Mouse (Mus musculus) stomach, postnatal 0 days (tissue): ENCODE measurements at regions not wholly inside any gene's neighbourhood (a gene's known extent, or its start where the extent isn't known, plus 50 kb on each side); places are given as distances from the start of the nearest gene placed in this dataset.
A peak's percentile ranks its signal among the peaks of the same experiment; 100 is the strongest.
"Not testable (repeated sequence)": the region's sequence is repeated elsewhere in the genome, so short reads cannot be mapped to it uniquely, and the experiment has no call there.

Source experiments
- ATAC-seq: fragments of 200-750 bp; cut with Nextera tagmentation; 2 replicates; pipeline ENCODE4 v1.8.0; 2017; ENCODE audit not compliant: low FRiP score, low TSS enrichment
- DNase-seq: peaks from one replicate; pipeline ENCODE4 v3.0.0-alpha.2; 2016; ENCODE audit warnings: low spot score
- H3K27ac ChIP-seq: fragments of 300-500 bp; sonication (generic); replicated peaks from 2 replicates; pipeline ENCODE4 v1.5.1; 2014; ENCODE audit warnings: mild to moderate bottlenecking, control low read depth
- H3K27me3 ChIP-seq: fragments of 300-500 bp; sonication (generic); 2 replicates; pipeline ENCODE4 v1.6.1; 2014; ENCODE audit warnings: low read length; ENCODE audit not compliant: control insufficient read depth, insufficient read depth
- H3K36me3 ChIP-seq: fragments of 300-500 bp; sonication (generic); 2 replicates; pipeline ENCODE4 v1.6.1; 2014; ENCODE audit warnings: low read length, mixed read lengths; ENCODE audit not compliant: control insufficient read depth, insufficient read depth
- H3K4me1 ChIP-seq: fragments of 300-500 bp; sonication (generic); replicated peaks from 2 replicates; pipeline ENCODE4 v1.6.1; 2014; ENCODE audit warnings: antibody characterized with exemption; ENCODE audit not compliant: control insufficient read depth, insufficient read depth
- H3K4me2 ChIP-seq: fragments of 300-500 bp; sonication (generic); replicated peaks from 2 replicates; pipeline ENCODE4 v1.6.1; 2014; ENCODE audit warnings: low read depth, mild to moderate bottlenecking, control low read depth, moderate library complexity
- H3K4me3 ChIP-seq: fragments of 300-500 bp; sonication (generic); 2 replicates; pipeline ENCODE4 v1.5.1; 2014; ENCODE audit warnings: low read depth, low read length, control low read depth
- H3K9ac ChIP-seq: fragments of 300-500 bp; sonication (generic); 2 replicates; pipeline ENCODE4 v1.6.1; 2014; ENCODE audit warnings: mild to moderate bottlenecking, low read length, control low read depth, mixed read lengths
- H3K9me3 ChIP-seq: fragments of 300-500 bp; sonication (generic); 2 replicates; pipeline ENCODE4 v1.6.1; 2016; ENCODE audit warnings: low read length; ENCODE audit not compliant: control insufficient read depth
- CTCF ChIP-seq: IDR thresholded peaks from 2 replicates; pipeline ENCODE4 v1.5.1; 2016; ENCODE audit warnings: antibody characterized with exemption, low read depth, mild to moderate bottlenecking, moderate library complexity
- EP300 ChIP-seq: optimal IDR thresholded peaks from 2 replicates; pipeline ENCODE3; 2016; ENCODE audit warnings: antibody characterized with exemption
- WGBS: fragments of 180-500 bp; shearing (Covaris S2); extraction: QIAGEN DNeasy Blood & Tissue Kit; methylation state at CpG from one replicate; pipeline ENCODE4 v1.1.7; 2014; 5-methylcytosine and 5-hydroxymethylcytosine counted together

- no peaks in the 10 kb centered on the region for H3K4me1 ChIP-seq
- no peak overlapping the region for H3K4me3 ChIP-seq
- ATAC-seq (no peak), DNase-seq (no peak)
- no peak overlapping the region for H3K27ac ChIP-seq
- no peaks in the 10 kb centered on the region for H3K9me3 ChIP-seq
- H3K9ac ChIP-seq: no peak overlapping the region
- no peaks in the 10 kb centered on the region for H3K27me3 ChIP-seq
- TF ChIP-seq EP300: no peak
- no peak for TF ChIP-seq CTCF
- H3K4me2 ChIP-seq: no peak overlapping the region
- H3K36me3 ChIP-seq: no peaks in the 10 kb centered on the region
- 76% methylated on average over 1 of the region's 1 CpGs for WGBS
Observed at GRCm38 (mm10) chr11:40545537-40545936, 149.5 kb downstream of the Mat2b start.

GRCm38 (mm10) chr11:40540229-40540628, 154.8 kb downstream of the Mat2b start:
- ATAC-seq: no peak
- Histone ChIP-seq H3K4me3 (no peak overlapping the region), H3K9ac (no peak overlapping the region), H3K27ac (no peak overlapping the region), H3K9me3 (no peaks in the 10 kb centered on the region), H3K27me3 (no peaks in the 10 kb centered on the region), H3K4me2 (no peak overlapping the region), H3K36me3 (no peaks in the 10 kb centered on the region), H3K4me1 (no peaks in the 10 kb centered on the region)
- WGBS: 41% methylated on average over 3 of the region's 3 CpGs
- TF ChIP-seq EP300: no peak
- no peak for TF ChIP-seq CTCF
- no peak for DNase-seq

GRCm38 (mm10) chr11:40539776-40540175, 155.2 kb downstream of the Mat2b start:
- 78% methylated on average over 11 of the region's 11 CpGs for WGBS
- TF ChIP-seq CTCF (no peak), EP300 (no peak)
- Histone ChIP-seq H3K4me3 (no peak overlapping the region), H3K4me2 (no peak overlapping the region), H3K27me3 (no peaks in the 10 kb centered on the region), H3K4me1 (no peaks in the 10 kb centered on the region), H3K27ac (no peak overlapping the region), H3K9me3 (no peaks in the 10 kb centered on the region), H3K36me3 (no peaks in the 10 kb centered on the region), H3K9ac (no peak overlapping the region)
- ATAC-seq (no peak), DNase-seq (no peak)

GRCm38 (mm10) chr11:40536236-40536765, 158.7 kb downstream of the Mat2b start:
- no peak overlapping the region for H3K27ac ChIP-seq
- H3K36me3 ChIP-seq: no peaks in the 10 kb centered on the region
- H3K9ac ChIP-seq: no peak overlapping the region
- H3K27me3 ChIP-seq: no peaks in the 10 kb centered on the region
- no peaks in the 10 kb centered on the region for H3K4me1 ChIP-seq
- no peak for ATAC-seq
- no peak for TF ChIP-seq EP300
- 0 out of 2 replicates have a peak, but pooled peaks have one; percentile 9 for TF ChIP-seq CTCF
- WGBS: 73% methylated on average over 14 of the region's 14 CpGs
- H3K4me3 ChIP-seq: no peak overlapping the region
- H3K9me3 ChIP-seq: no peaks in the 10 kb centered on the region
- DNase-seq: no peak
- H3K4me2 ChIP-seq: no peak overlapping the region

- TF ChIP-seq CTCF (no peak), EP300 (no peak)
- H3K9me3 ChIP-seq: no peaks in the 10 kb centered on the region
- no peak for DNase-seq
- no peaks in the 10 kb centered on the region for H3K36me3 ChIP-seq
- WGBS: 49% methylated on average over 10 of the region's 10 CpGs
- H3K9ac ChIP-seq: no peak overlapping the region
- no peaks in the 10 kb centered on the region for H3K4me1 ChIP-seq
- no peak overlapping the region for H3K27ac ChIP-seq
- H3K4me3 ChIP-seq: no peak overlapping the region
- no peaks in the 10 kb centered on the region for H3K27me3 ChIP-seq
- H3K4me2 ChIP-seq: no peak overlapping the region
- ATAC-seq: no peak
Observed at GRCm38 (mm10) chr11:40510325-40511239, 184.4 kb downstream of the Mat2b start.

- TF ChIP-seq CTCF (no peak), EP300 (no peak)
- Histone ChIP-seq H3K27me3 (no peaks in the 10 kb centered on the region), H3K4me3 (no peak overlapping the region), H3K27ac (no peak overlapping the region), H3K4me2 (no peak overlapping the region), H3K9ac (no peak overlapping the region), H3K4me1 (no peaks in the 10 kb centered on the region), H3K9me3 (no peaks in the 10 kb centered on the region), H3K36me3 (no peaks in the 10 kb centered on the region)
- ATAC-seq: no peak
- no peak for DNase-seq
- 26% methylated on average over 6 of the region's 6 CpGs for WGBS
Observed at GRCm38 (mm10) chr11:40491599-40491998, 203.4 kb downstream of the Mat2b start.

GRCm38 (mm10) chr11:40478171-40478570, 216.8 kb downstream of the Mat2b start:
- not testable (repeated sequence) for H3K4me1 ChIP-seq, ATAC-seq, H3K36me3 ChIP-seq, H3K4me3 ChIP-seq, H3K27ac ChIP-seq, DNase-seq, H3K9ac ChIP-seq, H3K4me2 ChIP-seq, H3K27me3 ChIP-seq, H3K9me3 ChIP-seq
- 33% methylated on average over 6 of the region's 6 CpGs for WGBS
